Mouse (Mus musculus) midbrain, embryonic 11.5 days (tissue): Measurements from ENCODE around the gene Prg2. TPM values are rescaled to one million over a fixed set of nuclear protein-coding genes. Genes with fewer than 3 reads are reported as not detected.

ENCODE experiments used
- ATAC-seq: fragments of 200-750 bp; cut with Nextera tagmentation; 2 replicates; pipeline ENCODE4 v1.8.0; 2017; ENCODE audit warnings: moderate TSS enrichment, moderate library complexity; ENCODE audit not compliant: low FRiP score
- DNase-seq: peaks from one replicate; pipeline ENCODE4 v3.0.0; 2015; ENCODE audit warnings: low spot score; ENCODE audit errors: missing footprints
- H3K27ac ChIP-seq: fragments of 300-500 bp; sonication (generic); 2 replicates; pipeline ENCODE4 v1.5.1; 2014; ENCODE audit warnings: low read depth, low read length
- H3K27me3 ChIP-seq: fragments of 300-500 bp; sonication (generic); 2 replicates; pipeline ENCODE4 v1.6.1; 2014; ENCODE audit warnings: mild to moderate bottlenecking, low read length, moderate library complexity, mixed read lengths; ENCODE audit not compliant: control insufficient read depth, insufficient read depth
- H3K36me3 ChIP-seq: fragments of 300-500 bp; sonication (generic); 2 replicates; pipeline ENCODE4 v1.6.1; 2014; ENCODE audit warnings: mild to moderate bottlenecking, low read length, moderate library complexity, mixed read lengths; ENCODE audit not compliant: control insufficient read depth, insufficient read depth
- H3K4me1 ChIP-seq: fragments of 300-500 bp; sonication (generic); 2 replicates; pipeline ENCODE4 v1.6.1; 2014; ENCODE audit warnings: low read length; ENCODE audit not compliant: control insufficient read depth, insufficient read depth
- H3K4me2 ChIP-seq: fragments of 300-500 bp; sonication (generic); 2 replicates; pipeline ENCODE4 v1.6.1; 2014; ENCODE audit warnings: mild to moderate bottlenecking, moderate library complexity
- H3K4me3 ChIP-seq: fragments of 300-500 bp; sonication (generic); 2 replicates; pipeline ENCODE4 v1.5.1; 2014; ENCODE audit warnings: low read depth, low read length
- H3K9ac ChIP-seq: fragments of 300-500 bp; sonication (generic); 2 replicates; pipeline ENCODE4 v1.6.1; 2014; ENCODE audit warnings: low read length
- H3K9me3 ChIP-seq: fragments of 300-500 bp; sonication (generic); 2 replicates; pipeline ENCODE4 v1.6.1; 2016; ENCODE audit warnings: low read length; ENCODE audit not compliant: control insufficient read depth
- WGBS: fragments of 180-500 bp; shearing (Covaris S2); extraction: QIAGEN DNeasy Blood & Tissue Kit; methylation state at CpG from one replicate; pipeline ENCODE4 v1.1.7; 2014; 5-methylcytosine and 5-hydroxymethylcytosine counted together
- polyA plus RNA-seq: library from polyadenylated mRNA; unstranded; fragments of >200 nt; fragmentation: Nextera tagmentation; extraction: Ambion mirVana; gene quantifications from 2 replicates; pipeline ENCODE4 v1.2.1, GENCODE M21; 2014

The Prg2 gene
- polyA plus RNA-seq, 1 experiment from 2014 or later: 0.22 TPM

DNA sequence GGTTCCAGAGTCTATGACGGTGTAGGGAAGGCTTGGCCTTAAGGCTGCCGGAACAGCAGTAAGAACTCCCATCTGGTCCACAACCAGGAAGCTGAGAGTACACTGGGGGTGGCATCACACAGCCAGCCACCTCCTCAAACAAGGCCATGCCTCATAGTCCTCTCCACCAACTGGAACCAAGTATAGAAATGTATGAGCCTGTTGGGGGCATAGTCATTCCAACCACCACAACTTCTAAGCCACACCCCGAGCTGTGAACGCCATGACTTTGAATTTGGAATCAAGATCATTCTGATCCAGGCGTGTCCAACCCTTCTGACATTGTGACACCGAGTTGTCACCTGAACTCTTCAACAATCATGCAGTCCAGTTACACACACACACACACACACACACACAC is 40.5 kb upstream of the Prg2 start:
- no peak overlapping the region for H3K4me2 ChIP-seq
- ATAC-seq (no peak), DNase-seq (no peak)
- no peak overlapping the region for H3K27ac ChIP-seq
- H3K4me3 ChIP-seq: no peak overlapping the region
- H3K9ac ChIP-seq: no peak overlapping the region
- H3K4me1 ChIP-seq: no peaks in the 10 kb centered on the region
- H3K27me3 ChIP-seq: 0 out of 2 replicates have a peak, but pooled peaks cover 3% of the 10 kb centered on the region
- WGBS: 87% methylated on average over 6 of the region's 6 CpGs
- H3K36me3 ChIP-seq: no peaks in the 10 kb centered on the region
- H3K9me3 ChIP-seq: no peaks in the 10 kb centered on the region

DNA sequence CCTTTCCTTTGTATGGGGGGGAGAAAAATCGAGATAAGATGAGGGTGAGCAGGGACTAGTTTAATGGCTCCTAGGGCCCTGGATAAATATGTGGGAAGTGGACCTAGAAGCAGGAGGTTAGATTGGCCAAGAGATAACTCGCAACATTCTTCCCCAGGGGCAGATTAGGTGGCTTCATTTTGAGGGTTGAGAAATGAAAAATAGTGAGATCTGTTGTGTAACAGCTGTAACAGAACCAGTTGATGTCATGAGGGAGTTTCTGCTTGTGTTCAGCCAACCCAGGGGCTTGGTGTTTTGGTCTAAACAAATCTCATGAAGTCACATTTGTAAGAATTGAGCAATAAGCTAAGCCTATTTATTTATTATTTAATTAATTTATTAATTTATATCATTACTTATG is 38.9 kb upstream of the Prg2 start:
- ATAC-seq (no peak), DNase-seq (no peak)
- Histone ChIP-seq H3K9me3 (no peaks in the 10 kb centered on the region), H3K4me3 (no peak overlapping the region), H3K27me3 (0 out of 2 replicates have a peak, but pooled peaks cover 3% of the 10 kb centered on the region), H3K4me2 (no peak overlapping the region), H3K27ac (no peak overlapping the region), H3K9ac (no peak overlapping the region), H3K4me1 (no peaks in the 10 kb centered on the region), H3K36me3 (no peaks in the 10 kb centered on the region)
- 87% methylated on average over 2 of the region's 2 CpGs for WGBS

DNA sequence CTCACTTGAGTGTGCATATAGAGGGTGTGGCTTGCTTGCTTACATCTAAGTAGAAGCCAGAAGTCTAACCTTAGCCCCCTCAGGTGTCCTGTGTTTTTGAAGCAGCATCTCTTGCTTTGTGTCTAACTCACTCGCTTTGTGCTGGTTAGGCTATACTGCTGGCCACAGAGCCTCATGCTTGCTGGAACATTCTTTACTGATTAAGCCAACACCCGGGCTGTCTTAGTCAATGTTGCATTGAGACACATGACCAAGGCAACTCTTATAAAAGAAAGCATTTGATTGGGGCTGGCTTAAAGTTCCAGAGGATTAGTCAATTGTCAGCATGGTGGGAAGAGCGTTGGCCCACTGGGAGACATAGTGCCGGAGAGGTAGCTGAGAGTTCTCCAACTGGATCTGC is 38.5 kb upstream of the Prg2 start:
- H3K36me3 ChIP-seq: no peaks in the 10 kb centered on the region
- no peaks in the 10 kb centered on the region for H3K9me3 ChIP-seq
- no peak overlapping the region for H3K4me2 ChIP-seq
- H3K27me3 ChIP-seq: 0 out of 2 replicates have a peak, but pooled peaks cover 3% of the 10 kb centered on the region
- DNase-seq: no peak
- H3K9ac ChIP-seq: no peak overlapping the region
- no peak overlapping the region for H3K27ac ChIP-seq
- WGBS: 86% methylated on average over 4 of the region's 4 CpGs
- ATAC-seq: no peak
- no peaks in the 10 kb centered on the region for H3K4me1 ChIP-seq
- H3K4me3 ChIP-seq: no peak overlapping the region

DNA sequence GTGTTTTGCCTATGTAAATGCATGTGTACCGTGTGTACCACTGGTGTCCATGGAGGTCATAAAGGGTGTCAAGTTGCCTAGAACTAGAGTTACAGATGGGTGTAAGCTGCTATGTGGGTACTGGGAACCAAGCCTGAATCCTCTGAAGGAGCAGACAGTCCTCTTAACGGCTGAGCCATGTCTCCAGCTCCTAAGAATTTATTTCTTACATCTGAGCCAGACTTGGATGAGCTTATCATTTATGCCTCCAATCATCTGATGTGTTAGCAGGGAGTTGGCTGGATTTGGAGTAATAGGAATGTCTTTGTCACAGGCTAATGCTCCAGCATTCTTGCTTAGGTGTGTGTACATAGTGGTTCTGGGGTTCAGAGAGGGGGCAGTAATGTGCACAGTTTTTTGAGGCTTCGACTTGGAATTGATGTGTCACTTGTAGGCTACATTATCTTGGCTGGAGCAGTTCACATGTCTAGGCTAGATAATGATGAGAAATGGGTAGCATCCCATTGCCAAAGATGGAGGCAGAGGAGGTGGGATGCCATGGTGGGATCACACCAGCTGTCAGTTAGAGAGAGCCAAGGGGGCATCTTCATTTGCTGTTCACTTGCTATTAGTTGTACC is 33.0 kb upstream of the Prg2 start:
- no peaks in the 10 kb centered on the region for H3K4me1 ChIP-seq
- no peak overlapping the region for H3K4me3 ChIP-seq
- no peak overlapping the region for H3K4me2 ChIP-seq
- no peak for ATAC-seq
- WGBS: 88% methylated on average over 3 of the region's 3 CpGs
- H3K9ac ChIP-seq: no peak overlapping the region
- H3K36me3 ChIP-seq: no peaks in the 10 kb centered on the region
- H3K9me3 ChIP-seq: no peaks in the 10 kb centered on the region
- DNase-seq: no peak
- no peak overlapping the region for H3K27ac ChIP-seq
- H3K27me3 ChIP-seq: no peaks in the 10 kb centered on the region

DNA sequence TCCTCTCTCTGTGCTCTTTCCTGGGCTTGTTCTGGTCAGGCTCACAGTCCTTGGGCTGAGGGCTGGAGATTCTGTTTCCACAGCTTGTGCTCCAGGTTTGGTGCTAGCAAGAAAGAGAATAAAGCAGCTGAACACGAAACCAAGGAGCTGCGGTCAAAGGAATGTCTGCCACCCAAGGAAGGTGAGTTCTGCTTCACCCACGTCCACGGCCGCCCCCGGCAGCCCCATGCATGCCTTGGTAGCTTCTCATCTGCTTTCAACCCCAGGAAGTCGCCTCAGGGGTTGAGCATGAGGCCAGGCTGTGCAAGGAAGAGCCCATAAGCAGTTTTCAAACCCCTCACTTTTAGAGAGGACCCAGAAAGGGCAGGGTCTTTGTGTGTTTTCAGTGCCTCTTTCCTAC is 32.0 kb upstream of the Prg2 start:
- H3K4me3 ChIP-seq: no peak overlapping the region
- ATAC-seq (no peak), DNase-seq (no peak)
- H3K4me1 ChIP-seq: no peaks in the 10 kb centered on the region
- no peak overlapping the region for H3K4me2 ChIP-seq
- no peaks in the 10 kb centered on the region for H3K9me3 ChIP-seq
- H3K9ac ChIP-seq: no peak overlapping the region
- 92% methylated on average over 7 of the region's 7 CpGs for WGBS
- H3K36me3 ChIP-seq: no peaks in the 10 kb centered on the region
- H3K27ac ChIP-seq: no peak overlapping the region
- no peaks in the 10 kb centered on the region for H3K27me3 ChIP-seq

DNA sequence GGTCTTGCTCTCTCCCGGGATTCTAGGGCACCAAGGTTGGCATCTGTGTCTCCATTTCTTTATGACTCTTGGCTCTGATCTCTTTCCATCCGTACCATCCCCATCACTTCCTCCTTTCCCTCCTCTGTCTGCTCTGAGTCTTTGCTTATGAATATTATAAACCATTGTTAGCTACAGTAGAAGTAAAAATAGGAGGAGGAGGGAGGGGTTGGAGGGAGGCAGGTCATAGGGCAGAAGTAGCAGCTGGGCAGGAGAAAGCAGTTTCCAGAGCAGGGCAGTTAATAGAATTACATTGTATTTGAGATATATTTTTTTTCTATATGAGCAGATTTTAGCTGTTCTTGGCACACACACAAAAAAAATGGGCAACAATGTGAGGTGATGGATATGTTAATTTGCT is 31.5 kb upstream of the Prg2 start:
- Histone ChIP-seq H3K27me3 (no peaks in the 10 kb centered on the region), H3K36me3 (no peaks in the 10 kb centered on the region), H3K4me3 (no peak overlapping the region), H3K27ac (no peak overlapping the region), H3K4me1 (no peaks in the 10 kb centered on the region), H3K9ac (no peak overlapping the region), H3K4me2 (no peak overlapping the region), H3K9me3 (no peaks in the 10 kb centered on the region)
- WGBS: 85% methylated on average over 2 of the region's 2 CpGs
- ATAC-seq: no peak
- no peak for DNase-seq

DNA sequence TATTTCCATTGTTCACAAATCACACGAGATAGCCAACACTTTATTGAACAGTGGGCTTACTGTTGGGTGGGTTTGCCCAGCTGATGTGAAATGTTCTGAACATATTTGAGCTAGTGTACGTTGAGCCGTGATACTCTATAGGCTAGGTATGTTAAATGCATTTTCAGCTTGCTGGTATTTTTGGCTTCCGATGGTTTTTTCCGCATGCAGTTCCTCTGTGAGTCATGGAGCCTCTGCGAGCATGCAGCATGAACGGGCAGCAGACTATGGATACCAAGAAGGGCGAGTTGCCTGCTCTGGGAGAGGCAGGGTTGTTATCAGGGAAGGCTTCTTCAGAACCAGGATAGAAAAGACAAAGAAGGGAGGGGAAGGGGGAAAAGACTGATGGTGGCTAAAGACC is 29.2 kb upstream of the Prg2 start:
- Histone ChIP-seq H3K27me3 (no peaks in the 10 kb centered on the region), H3K9me3 (no peaks in the 10 kb centered on the region), H3K27ac (no peak overlapping the region), H3K4me1 (no peaks in the 10 kb centered on the region), H3K4me3 (no peak overlapping the region), H3K36me3 (no peaks in the 10 kb centered on the region), H3K4me2 (no peak overlapping the region), H3K9ac (no peak overlapping the region)
- WGBS: 92% methylated on average over 8 of the region's 8 CpGs
- ATAC-seq (no peak), DNase-seq (no peak)

DNA sequence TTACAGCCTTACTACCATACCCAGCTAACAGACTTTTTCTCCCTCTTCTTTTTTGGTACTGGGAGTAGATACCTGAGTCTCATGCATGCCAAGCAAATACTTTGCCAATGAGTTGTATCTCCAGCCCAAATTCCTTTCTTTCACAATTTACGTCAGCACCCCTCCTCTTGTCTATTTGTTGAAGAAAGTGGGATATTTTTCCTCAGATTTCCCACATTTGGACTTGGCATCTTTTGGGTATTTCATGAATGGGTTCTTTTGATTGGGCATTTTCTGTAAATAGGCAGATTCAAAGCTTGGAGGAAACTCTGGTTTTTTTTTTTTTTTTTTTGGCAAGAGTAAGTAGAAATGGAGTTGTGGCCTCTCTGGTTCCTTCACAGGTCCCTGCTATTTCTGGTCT is 28.0 kb upstream of the Prg2 start:
- ATAC-seq (no peak), DNase-seq (no peak)
- Histone ChIP-seq H3K27me3 (no peaks in the 10 kb centered on the region), H3K27ac (no peak overlapping the region), H3K36me3 (no peaks in the 10 kb centered on the region), H3K4me2 (no peak overlapping the region), H3K4me1 (no peaks in the 10 kb centered on the region), H3K4me3 (no peak overlapping the region), H3K9me3 (no peaks in the 10 kb centered on the region), H3K9ac (no peak overlapping the region)
- 100% methylated on average over 1 of the region's 1 CpGs for WGBS

DNA sequence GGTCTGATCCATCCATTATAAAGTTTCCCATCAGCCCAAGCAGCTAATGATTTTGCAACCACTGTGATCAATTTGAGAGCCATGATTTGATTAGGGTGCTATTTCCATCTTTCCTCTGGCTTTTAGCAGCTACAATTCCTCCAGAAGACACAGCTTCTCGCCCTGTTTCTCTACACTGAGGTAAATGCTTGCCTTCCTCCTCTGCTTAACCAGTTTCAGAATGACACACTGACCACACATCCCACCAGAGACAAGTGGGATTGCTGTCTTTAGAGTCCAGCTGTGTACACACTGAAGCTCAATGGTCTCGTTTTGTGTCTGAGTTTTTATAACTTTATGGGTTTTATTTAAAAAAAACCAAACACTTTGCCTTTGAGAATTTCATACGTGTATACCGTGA is 27.6 kb upstream of the Prg2 start:
- Histone ChIP-seq H3K9me3 (no peaks in the 10 kb centered on the region), H3K4me2 (no peak overlapping the region), H3K4me1 (no peaks in the 10 kb centered on the region), H3K27me3 (no peaks in the 10 kb centered on the region), H3K27ac (no peak overlapping the region), H3K36me3 (no peaks in the 10 kb centered on the region), H3K9ac (no peak overlapping the region), H3K4me3 (no peak overlapping the region)
- ATAC-seq (no peak), DNase-seq (no peak)
- WGBS: 88% methylated on average over 4 of the region's 4 CpGs
